8 mouse cellular contexts compared by ENCODE assay signal in genomic region chr14:105333475-105334094, GRCm38 (mm10).
DNase-seq lines count a peak whose midpoint lies in the region; ATAC-seq and TF ChIP-seq lines count a peak whose summit lies in the region.
"Had no signal": no experiment of that assay in that cellular context is flagged by ENCODE, and none has a peak within 500 bp of the region (broad histone marks: within the 10 kb centered on the region; RNA-seq: fewer than 3 reads in every experiment).

No protein-coding gene starts in this region.

- peak; percentile 73 for ATAC-seq in cerebellum, adult (ENCODE audit: insufficient number of reproducible peaks, low FRiP score, low TSS enrichment)

- peak; percentile 73 for DNase-seq in cerebellum, adult 9-10 months
- peak; percentile 38 to 40 for DNase-seq in frontal cortex, postnatal 25 days (ENCODE audit: low spot score in 2 of 2)
- peak; percentile 45 for DNase-seq in left cerebral cortex, postnatal 4 days
- DNase-seq in adrenal gland, postnatal 25 days, result no peak
- no peak for DNase-seq in gastrocnemius, adult 2 months
- no peak for DNase-seq in gastrocnemius, postnatal 4 days (ENCODE audit: low spot score in 2 of 2)
- DNase-seq: liver, embryonic 13.5 days had no signal

- no peak overlapping the region for H3K27ac ChIP-seq in gastrocnemius, adult 2 months
- H3K27ac ChIP-seq: liver, embryonic 13.5 days had no signal

- no peak overlapping the region for H3K4me3 ChIP-seq in gastrocnemius, adult 2 months
- H3K4me3 ChIP-seq: liver, embryonic 13.5 days had no signal

- intact Hi-C loops in left cerebral cortex, postnatal 4 days (cut with DNase I), result no loop called here
- intact Hi-C loops in gastrocnemius, adult 2 months (cut with DNase I), result no loop called here

- TF ChIP-seq CTCF in gastrocnemius, adult 2 months (IDR thresholded peaks at IDR 0.05), result no peak

Comparison
In these comparisons a context has a peak if more than half of its experiments do, and no peak if none do; other contexts are left out.
1. DNase-seq: peak in cerebellum, adult 9-10 months (single experiment), frontal cortex, postnatal 25 days (2 of 2) and left cerebral cortex, postnatal 4 days (single experiment); none in adrenal gland, postnatal 25 days (single experiment), gastrocnemius, adult 2 months (single experiment) and gastrocnemius, postnatal 4 days (0 of 2).